19 mouse cellular contexts compared by ENCODE assay signal in the genomic region with DNA sequence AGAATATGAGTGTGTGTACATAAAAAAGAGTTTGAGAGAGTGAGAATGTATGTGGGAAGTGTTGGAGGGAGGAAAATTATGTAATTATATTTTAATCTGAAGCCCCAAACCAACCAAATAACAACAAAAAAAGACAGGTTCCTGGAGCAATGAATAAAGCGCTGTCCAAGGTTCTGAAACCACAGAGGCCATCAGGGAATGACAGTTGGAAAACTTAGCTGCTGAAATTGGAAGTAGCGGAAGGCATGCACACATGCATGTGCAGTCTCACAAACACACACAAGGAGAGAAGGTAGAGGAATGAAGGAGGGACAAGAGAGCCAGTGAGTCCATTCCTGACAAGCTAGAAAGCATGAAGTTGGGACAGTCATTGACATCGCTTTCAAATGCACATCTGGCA. TPM values are rescaled to one million over a fixed set of nuclear protein-coding genes. Genes with fewer than 3 reads are reported as not detected.
DNase-seq lines count a peak whose midpoint lies in the region; ATAC-seq lines count a peak whose summit lies in the region.
"Had no signal": no experiment of that assay in that cellular context is flagged by ENCODE, and none has a peak within 500 bp of the region (broad histone marks: within the 10 kb centered on the region; RNA-seq: fewer than 3 reads in every experiment).

No protein-coding gene starts in this region.

- no peaks in the 10 kb centered on the region for H3K27me3 ChIP-seq in limb, embryonic 11.5 days (ENCODE audit: control insufficient read depth, insufficient read depth, low read length)
- no peaks in the 10 kb centered on the region for H3K27me3 ChIP-seq in limb, embryonic 10.5 days (ENCODE audit: low read depth, poor library complexity, severe bottlenecking)
- H3K27me3 ChIP-seq in embryonic facial prominence, embryonic 14.5 days (replicated peaks; ENCODE audit: control insufficient read depth, insufficient read depth, low read length): no peaks in the 10 kb centered on the region
- H3K27me3 ChIP-seq: embryonic facial prominence, embryonic 15.5 days; hindbrain, embryonic 15.5 days; limb, embryonic 13.5 days; midbrain, embryonic 12.5 days; Patski had no signal

- H3K36me3 ChIP-seq in limb, embryonic 11.5 days (ENCODE audit: control insufficient read depth, insufficient read depth, low read length): no peaks in the 10 kb centered on the region
- no peaks in the 10 kb centered on the region for H3K36me3 ChIP-seq in limb, embryonic 10.5 days
- no peaks in the 10 kb centered on the region for H3K36me3 ChIP-seq in embryonic facial prominence, embryonic 14.5 days (ENCODE audit: control insufficient read depth, insufficient read depth, low read length)
- H3K36me3 ChIP-seq: embryonic facial prominence, embryonic 15.5 days; hindbrain, embryonic 15.5 days; limb, embryonic 13.5 days; midbrain, embryonic 12.5 days had no signal

- no peak overlapping the region for H3K4me2 ChIP-seq in limb, embryonic 11.5 days (ENCODE audit: low read depth, severe bottlenecking)
- no peak overlapping the region for H3K4me2 ChIP-seq in embryonic facial prominence, embryonic 14.5 days (ENCODE audit: low read depth, low read length)
- H3K4me2 ChIP-seq: embryonic facial prominence, embryonic 15.5 days; hindbrain, embryonic 15.5 days; limb, embryonic 13.5 days; midbrain, embryonic 12.5 days had no signal

- WGBS in limb, embryonic 11.5 days: 68% methylated on average over 3 of the region's 3 CpGs
- WGBS in limb, embryonic 10.5 days: 60% methylated on average over 3 of the region's 3 CpGs
- 61% methylated on average over 3 of the region's 3 CpGs for WGBS in embryonic facial prominence, embryonic 14.5 days

- H3K4me3 ChIP-seq in limb, embryonic 11.5 days (ENCODE audit: low read depth, low read length): no peak overlapping the region
- no peak overlapping the region for H3K4me3 ChIP-seq in limb, embryonic 10.5 days
- H3K4me3 ChIP-seq in embryonic facial prominence, embryonic 14.5 days (ENCODE audit: low read depth, low read length): no peak overlapping the region
- H3K4me3 ChIP-seq: embryonic facial prominence, embryonic 15.5 days; hindbrain, embryonic 15.5 days; left cerebral cortex, adult 2 months; limb, embryonic 13.5 days; midbrain, embryonic 12.5 days had no signal

- ATAC-seq in limb, embryonic 11.5 days (ENCODE audit: insufficient number of reproducible peaks, low FRiP score, low TSS enrichment, low read depth): no peak
- no peak for ATAC-seq in embryonic facial prominence, embryonic 14.5 days (ENCODE audit: low read depth)
- ATAC-seq: Patski had no signal

- peak; percentile 29 for DNase-seq in adrenal gland, postnatal 10 days
- no peak for DNase-seq in adrenal gland, adult 18-20 months (ENCODE audit: low spot score in 2 of 2)
- DNase-seq in limb, embryonic 11.5 days (ENCODE audit: low spot score): peak; percentile 48
- no peak for DNase-seq in limb, embryonic 10.5 days (ENCODE audit: low spot score)
- DNase-seq in ZHBTc4 (ENCODE audit: low read depth, low spot score): peak; percentile 35
- DNase-seq in embryonic facial prominence, embryonic 14.5 days (ENCODE audit: low spot score): peak; percentile 52
- DNase-seq in cerebellum, adult 9-10 months: no peak
- DNase-seq in thymus, postnatal 4 days: no peak
- DNase-seq: adrenal gland, adult 8-10 months; cerebellum, adult 8-10 months; kidney, adult 8-10 months; thymus, postnatal 25 days had no signal

- no peaks in the 10 kb centered on the region for H3K9me3 ChIP-seq in limb, embryonic 11.5 days (ENCODE audit: control insufficient read depth, low read length)
- H3K9me3 ChIP-seq in limb, embryonic 10.5 days (replicated peaks): no peaks in the 10 kb centered on the region
- no peaks in the 10 kb centered on the region for H3K9me3 ChIP-seq in embryonic facial prominence, embryonic 14.5 days (ENCODE audit: control insufficient read depth, low read length)
- H3K9me3 ChIP-seq: embryonic facial prominence, embryonic 15.5 days; hindbrain, embryonic 15.5 days; limb, embryonic 13.5 days; midbrain, embryonic 12.5 days had no signal

- H3K9ac ChIP-seq in limb, embryonic 11.5 days (ENCODE audit: low read length): no peak overlapping the region
- H3K9ac ChIP-seq in embryonic facial prominence, embryonic 14.5 days (ENCODE audit: low read depth, low read length): no peak overlapping the region
- H3K9ac ChIP-seq: embryonic facial prominence, embryonic 15.5 days; hindbrain, embryonic 15.5 days; limb, embryonic 13.5 days; midbrain, embryonic 12.5 days had no signal

- no peak overlapping the region for H3K27ac ChIP-seq in limb, embryonic 11.5 days (replicated peaks; ENCODE audit: low read depth, low read length)
- no peak overlapping the region for H3K27ac ChIP-seq in limb, embryonic 10.5 days
- no peak overlapping the region for H3K27ac ChIP-seq in embryonic facial prominence, embryonic 14.5 days (replicated peaks; ENCODE audit: low read depth, low read length)
- H3K27ac ChIP-seq: embryonic facial prominence, embryonic 15.5 days; hindbrain, embryonic 15.5 days; left cerebral cortex, adult 2 months; limb, embryonic 13.5 days; midbrain, embryonic 12.5 days; stomach, postnatal 0 days had no signal

- no peaks in the 10 kb centered on the region for H3K4me1 ChIP-seq in limb, embryonic 11.5 days (ENCODE audit: control insufficient read depth, insufficient read depth, low read length)
- H3K4me1 ChIP-seq in limb, embryonic 10.5 days: no peaks in the 10 kb centered on the region
- H3K4me1 ChIP-seq in embryonic facial prominence, embryonic 14.5 days (ENCODE audit: control insufficient read depth, insufficient read depth, low read length): no peaks in the 10 kb centered on the region
- H3K4me1 ChIP-seq: embryonic facial prominence, embryonic 15.5 days; hindbrain, embryonic 15.5 days; limb, embryonic 13.5 days; midbrain, embryonic 12.5 days had no signal

RNA-seq across cellular contexts. Expression of gene Ipmk, which starts 56.1 kb away (rescaled TPM):
- 10 to 100 TPM; 17.5 to 20.5 TPM for total RNA-seq in adrenal gland, postnatal 10 days (2021)
- 10 to 100 TPM; 12.9 to 14.4 TPM for total RNA-seq in adrenal gland, adult 18-20 months (2021)
- polyA plus RNA-seq in limb, embryonic 11.5 days (2014; fragmentation: Nextera tagmentation; extraction: Ambion mirVana): 20.9 and 21.0 TPM in 2 replicates
- 18.3 and 19.6 TPM in 2 replicates for polyA plus RNA-seq in limb, embryonic 10.5 days (2016; fragmentation: Nextera tagmentation; extraction: Ambion mirVana)
- polyA plus RNA-seq in embryonic facial prominence, embryonic 14.5 days (2014; fragmentation: Nextera tagmentation; extraction: Ambion mirVana): 11.9 and 12.3 TPM in 2 replicates

RNA-seq across cellular contexts. Expression of gene Cisd1, which starts 58.9 kb away (rescaled TPM):
- total RNA-seq in adrenal gland, postnatal 10 days (2021): 100 to 1,000 TPM; 157 to 163 TPM
- 100 to 1,000 TPM; 112 to 135 TPM for total RNA-seq in adrenal gland, adult 18-20 months (2021)
- polyA plus RNA-seq in limb, embryonic 11.5 days (2014; fragmentation: Nextera tagmentation; extraction: Ambion mirVana): 109 and 111 TPM in 2 replicates
- 112 and 125 TPM in 2 replicates for polyA plus RNA-seq in limb, embryonic 10.5 days (2016; fragmentation: Nextera tagmentation; extraction: Ambion mirVana)
- 89.2 and 99.6 TPM in 2 replicates for polyA plus RNA-seq in embryonic facial prominence, embryonic 14.5 days (2014; fragmentation: Nextera tagmentation; extraction: Ambion mirVana)

Comparison
In these comparisons a context has a peak if more than half of its experiments do, and no peak if none do; other contexts are left out.
1. DNase-seq: peak in adrenal gland, postnatal 10 days (single experiment), limb, embryonic 11.5 days (single experiment), ZHBTc4 (single experiment) and embryonic facial prominence, embryonic 14.5 days (single experiment); none in adrenal gland, adult 18-20 months (0 of 2), limb, embryonic 10.5 days (single experiment), cerebellum, adult 9-10 months (single experiment) and thymus, postnatal 4 days (single experiment).